Mouse (Mus musculus): Measurements from ENCODE around the gene Rspo1. TPM values are rescaled to one million over a fixed set of nuclear protein-coding genes. Genes with fewer than 3 reads are reported as not detected.

Rspo1 gene
- polyA plus RNA-seq, 1 experiment: 0.60 TPM

- Histone ChIP-seq H3K27ac (ENCODE audit: insufficient read depth, low read depth, low read length) (no peak overlapping the region), H3K36me3 (ENCODE audit: control insufficient read depth, insufficient read depth, low read length) (no peaks in the 10 kb centered on the region), H3K4me3 (ENCODE audit: low read depth, low read length) (no peak overlapping the region), H3K27me3 (ENCODE audit: control insufficient read depth, insufficient read depth, low read length) (no peaks in the 10 kb centered on the region), H3K4me1 (ENCODE audit: control insufficient read depth, insufficient read depth, insufficient read length, low read length) (no peaks in the 10 kb centered on the region; the same call in 1 of the 2 replicates)
- whole genome bisulfite sequencing: 33% methylated on average over 11 of the region's 11 CpGs
- no peak for TF ChIP-seq POLR2A (IDR thresholded peaks at IDR 0.05; ENCODE audit: low read depth, low read length)
- TF ChIP-seq CTCF (IDR thresholded peaks at IDR 0.05; ENCODE audit: extremely low read depth, insufficient read length, insufficient replicate concordance, low read depth, low read length): peak; percentile 27; the same call in 1 of the 2 replicates
These were observed 34.7 kb downstream of the Rspo1 start for GRCm38 (mm10) chr4:125020780-125021538.

GRCm38 (mm10) chr4:125029891-125030614 is 43.8 kb downstream of the Rspo1 start:
- WGBS: under 1% methylated on average over 50 of the region's 50 CpGs
- H3K27ac ChIP-seq (ENCODE audit: insufficient read depth, low read depth, low read length): peak overlapping the region; percentile 18; the same call in 1 of the 2 replicates
- no peak for TF ChIP-seq CTCF (IDR thresholded peaks at IDR 0.05; ENCODE audit: extremely low read depth, insufficient read length, insufficient replicate concordance, low read depth, low read length)
- peak; percentile 56 for TF ChIP-seq POLR2A (IDR thresholded peaks at IDR 0.05; ENCODE audit: low read depth, low read length)
- no peaks in the 10 kb centered on the region for H3K4me1 ChIP-seq (ENCODE audit: control insufficient read depth, insufficient read depth, insufficient read length, low read length)
- peak overlapping the region; percentile 71 for H3K4me3 ChIP-seq (ENCODE audit: low read depth, low read length)
- H3K27me3 ChIP-seq (ENCODE audit: control insufficient read depth, insufficient read depth, low read length): no peaks in the 10 kb centered on the region
- H3K36me3 ChIP-seq (ENCODE audit: control insufficient read depth, insufficient read depth, low read length): no peaks in the 10 kb centered on the region; the same call in 1 of the 2 replicates

GRCm38 (mm10) chr4:125034341-125034740 is 48.1 kb downstream of the Rspo1 start:
- 89% methylated on average over 4 of the region's 4 CpGs for WGBS
- TF ChIP-seq CTCF (IDR thresholded peaks at IDR 0.05; ENCODE audit: extremely low read depth, insufficient read length, insufficient replicate concordance, low read depth, low read length): no peak
- TF ChIP-seq POLR2A (IDR thresholded peaks at IDR 0.05; ENCODE audit: low read depth, low read length): no peak
- no peaks in the 10 kb centered on the region for H3K27me3 ChIP-seq (ENCODE audit: control insufficient read depth, insufficient read depth, low read length)
- no peak overlapping the region for H3K27ac ChIP-seq (ENCODE audit: insufficient read depth, low read depth, low read length)
- H3K36me3 ChIP-seq (ENCODE audit: control insufficient read depth, insufficient read depth, low read length): peaks cover 25% of the 10 kb centered on the region
- H3K4me3 ChIP-seq (ENCODE audit: low read depth, low read length): no peak overlapping the region
- H3K4me1 ChIP-seq (ENCODE audit: control insufficient read depth, insufficient read depth, insufficient read length, low read length): no peaks in the 10 kb centered on the region

- peaks cover 80% of the 10 kb centered on the region for H3K36me3 ChIP-seq (ENCODE audit: control insufficient read depth, insufficient read depth, low read length)
- H3K4me3 ChIP-seq (ENCODE audit: low read depth, low read length): no peak overlapping the region
- no peak overlapping the region for H3K27ac ChIP-seq (ENCODE audit: insufficient read depth, low read depth, low read length)
- TF ChIP-seq CTCF (IDR thresholded peaks at IDR 0.05; ENCODE audit: extremely low read depth, insufficient read length, insufficient replicate concordance, low read depth, low read length) (no peak), POLR2A (IDR thresholded peaks at IDR 0.05; ENCODE audit: low read depth, low read length) (no peak)
- no peaks in the 10 kb centered on the region for H3K4me1 ChIP-seq (ENCODE audit: control insufficient read depth, insufficient read depth, insufficient read length, low read length)
- WGBS: 80% methylated on average over 7 of the region's 7 CpGs
- H3K27me3 ChIP-seq (ENCODE audit: control insufficient read depth, insufficient read depth, low read length): no peaks in the 10 kb centered on the region
These were observed 58.2 kb downstream of the Rspo1 start for GRCm38 (mm10) chr4:125044454-125044853.

- WGBS: 82% methylated on average over 9 of the region's 9 CpGs
- H3K4me1 ChIP-seq (ENCODE audit: control insufficient read depth, insufficient read depth, insufficient read length, low read length): no peaks in the 10 kb centered on the region
- H3K27ac ChIP-seq (ENCODE audit: insufficient read depth, low read depth, low read length): no peak overlapping the region; the same call in 1 of the 2 replicates
- H3K36me3 ChIP-seq (ENCODE audit: control insufficient read depth, insufficient read depth, low read length): peaks cover 43% of the 10 kb centered on the region
- no peak overlapping the region for H3K4me3 ChIP-seq (ENCODE audit: low read depth, low read length)
- H3K27me3 ChIP-seq (ENCODE audit: control insufficient read depth, insufficient read depth, low read length): no peaks in the 10 kb centered on the region
- TF ChIP-seq POLR2A (IDR thresholded peaks at IDR 0.05; ENCODE audit: low read depth, low read length) (no peak), CTCF (IDR thresholded peaks at IDR 0.05; ENCODE audit: extremely low read depth, insufficient read length, insufficient replicate concordance, low read depth, low read length) (no peak)
These were observed 69.2 kb downstream of the Rspo1 start for GRCm38 (mm10) chr4:125055385-125055784.

GRCm38 (mm10) chr4:125056476-125056875 is 70.2 kb downstream of the Rspo1 start:
- Histone ChIP-seq H3K4me1 (ENCODE audit: control insufficient read depth, insufficient read depth, insufficient read length, low read length) (no peaks in the 10 kb centered on the region), H3K4me3 (ENCODE audit: low read depth, low read length) (no peak overlapping the region), H3K36me3 (ENCODE audit: control insufficient read depth, insufficient read depth, low read length) (peaks cover 36% of the 10 kb centered on the region), H3K27me3 (ENCODE audit: control insufficient read depth, insufficient read depth, low read length) (no peaks in the 10 kb centered on the region), H3K27ac (ENCODE audit: insufficient read depth, low read depth, low read length) (no peak overlapping the region)
- TF ChIP-seq CTCF (IDR thresholded peaks at IDR 0.05; ENCODE audit: extremely low read depth, insufficient read length, insufficient replicate concordance, low read depth, low read length) (no peak), POLR2A (IDR thresholded peaks at IDR 0.05; ENCODE audit: low read depth, low read length) (no peak)
- 85% methylated on average over 4 of the region's 4 CpGs for WGBS

- no peak for TF ChIP-seq CTCF (IDR thresholded peaks at IDR 0.05; ENCODE audit: extremely low read depth, insufficient read length, insufficient replicate concordance, low read depth, low read length)
- no peak for TF ChIP-seq POLR2A (IDR thresholded peaks at IDR 0.05; ENCODE audit: low read depth, low read length)
- Histone ChIP-seq H3K36me3 (ENCODE audit: control insufficient read depth, insufficient read depth, low read length) (peaks cover 30% of the 10 kb centered on the region), H3K27me3 (ENCODE audit: control insufficient read depth, insufficient read depth, low read length) (no peaks in the 10 kb centered on the region), H3K4me1 (ENCODE audit: control insufficient read depth, insufficient read depth, insufficient read length, low read length) (no peaks in the 10 kb centered on the region), H3K4me3 (ENCODE audit: low read depth, low read length) (no peak overlapping the region), H3K27ac (ENCODE audit: insufficient read depth, low read depth, low read length) (no peak overlapping the region)
- 34% methylated on average over 3 of the region's 3 CpGs for WGBS
These were observed 71.0 kb downstream of the Rspo1 start for GRCm38 (mm10) chr4:125057273-125057672.
